Mouse (Mus musculus): Measurements from ENCODE around the gene Treh. TPM values are rescaled to one million over a fixed set of nuclear protein-coding genes. Genes with fewer than 3 reads are reported as not detected.

The Treh gene
- polyA plus RNA-seq, 1 experiment from 2014 or later = not detected

- no peak overlapping the region for H3K27ac ChIP-seq (ENCODE audit: low read depth, low read length)
- ATAC-seq (replicated peaks; ENCODE audit: low FRiP score) (peak; percentile 56; the same call in 1 of the 2 replicates), DNase-seq (ENCODE audit: low spot score) (peak; percentile 68)
- H3K9ac ChIP-seq (ENCODE audit: low read length) = no peak overlapping the region
- H3K4me2 ChIP-seq (ENCODE audit: low read depth, low read length, severe bottlenecking) = peak overlapping the region; percentile 15; the same call in 1 of the 2 replicates
- 28% methylated on average over 26 of the region's 26 CpGs for WGBS
- H3K4me3 ChIP-seq (ENCODE audit: low read depth, low read length) = peak overlapping the region; percentile 10; the same call in 1 of the 2 replicates
- peaks cover 3% of the 10 kb centered on the region; the same call in 1 of the 2 replicates for H3K4me1 ChIP-seq (replicated peaks; ENCODE audit: control insufficient read depth, insufficient read depth, low read length)
- H3K36me3 ChIP-seq (ENCODE audit: control insufficient read depth, insufficient read depth, low read length) = no peaks in the 10 kb centered on the region
- H3K9me3 ChIP-seq (ENCODE audit: control insufficient read depth, low read length) = no peaks in the 10 kb centered on the region
- H3K27me3 ChIP-seq (ENCODE audit: control insufficient read depth, insufficient read depth, low read length) = no peaks in the 10 kb centered on the region
Observed at GRCm38 (mm10) chr9:44655098-44656066, 17.7 kb upstream of the Treh start.

GRCm38 (mm10) chr9:44663706-44664105 is 9.3 kb upstream of the Treh start:
- Histone ChIP-seq H3K27me3 (ENCODE audit: control insufficient read depth, insufficient read depth, low read length) (no peaks in the 10 kb centered on the region), H3K9me3 (ENCODE audit: control insufficient read depth, low read length) (no peaks in the 10 kb centered on the region), H3K36me3 (ENCODE audit: control insufficient read depth, insufficient read depth, low read length) (no peaks in the 10 kb centered on the region), H3K4me2 (ENCODE audit: low read depth, low read length, severe bottlenecking) (no peak overlapping the region), H3K9ac (ENCODE audit: low read length) (no peak overlapping the region), H3K27ac (ENCODE audit: low read depth, low read length) (no peak overlapping the region), H3K4me1 (replicated peaks; ENCODE audit: control insufficient read depth, insufficient read depth, low read length) (no peaks in the 10 kb centered on the region), H3K4me3 (ENCODE audit: low read depth, low read length) (no peak overlapping the region)
- DNase-seq (ENCODE audit: low spot score) = no peak
- whole genome bisulfite sequencing = 91% methylated on average over 6 of the region's 6 CpGs
- ATAC-seq (replicated peaks; ENCODE audit: low FRiP score) = no peak

- H3K27me3 ChIP-seq (ENCODE audit: control insufficient read depth, insufficient read depth, low read length) = no peaks in the 10 kb centered on the region
- DNase-seq (ENCODE audit: low spot score) (no peak), ATAC-seq (replicated peaks; ENCODE audit: low FRiP score) (no peak)
- no peak overlapping the region for H3K9ac ChIP-seq (ENCODE audit: low read length)
- no peaks in the 10 kb centered on the region for H3K9me3 ChIP-seq (ENCODE audit: control insufficient read depth, low read length)
- no peak overlapping the region for H3K4me3 ChIP-seq (ENCODE audit: low read depth, low read length)
- H3K36me3 ChIP-seq (ENCODE audit: control insufficient read depth, insufficient read depth, low read length) = no peaks in the 10 kb centered on the region
- no peak overlapping the region for H3K4me2 ChIP-seq (ENCODE audit: low read depth, low read length, severe bottlenecking)
- WGBS = 94% methylated on average over 5 of the region's 5 CpGs
- no peak overlapping the region for H3K27ac ChIP-seq (ENCODE audit: low read depth, low read length)
- H3K4me1 ChIP-seq (replicated peaks; ENCODE audit: control insufficient read depth, insufficient read depth, low read length) = no peaks in the 10 kb centered on the region
Observed at GRCm38 (mm10) chr9:44671416-44671815, 1.6 kb upstream of the Treh start.

- DNase-seq (ENCODE audit: low spot score) (peak; percentile 10), ATAC-seq (replicated peaks; ENCODE audit: low FRiP score) (no peak)
- whole genome bisulfite sequencing = 61% methylated on average over 2 of the region's 2 CpGs
- Histone ChIP-seq H3K36me3 (ENCODE audit: control insufficient read depth, insufficient read depth, low read length) (no peaks in the 10 kb centered on the region), H3K27ac (ENCODE audit: low read depth, low read length) (no peak overlapping the region), H3K4me3 (ENCODE audit: low read depth, low read length) (no peak overlapping the region), H3K4me2 (ENCODE audit: low read depth, low read length, severe bottlenecking) (no peak overlapping the region), H3K4me1 (replicated peaks; ENCODE audit: control insufficient read depth, insufficient read depth, low read length) (no peaks in the 10 kb centered on the region), H3K9me3 (ENCODE audit: control insufficient read depth, low read length) (no peaks in the 10 kb centered on the region), H3K9ac (ENCODE audit: low read length) (no peak overlapping the region), H3K27me3 (ENCODE audit: control insufficient read depth, insufficient read depth, low read length) (no peaks in the 10 kb centered on the region)
Observed at GRCm38 (mm10) chr9:44672291-44672865, 655 bp upstream of the Treh start.

- no peak overlapping the region for H3K4me3 ChIP-seq (ENCODE audit: low read depth, low read length)
- H3K9me3 ChIP-seq (ENCODE audit: control insufficient read depth, low read length) = no peaks in the 10 kb centered on the region; the same call in 1 of the 2 replicates
- 87% methylated on average over 2 of the region's 2 CpGs for WGBS
- no peaks in the 10 kb centered on the region for H3K27me3 ChIP-seq (ENCODE audit: control insufficient read depth, insufficient read depth, low read length)
- ATAC-seq (replicated peaks; ENCODE audit: low FRiP score) (no peak), DNase-seq (ENCODE audit: low spot score) (peak; percentile 37)
- H3K4me1 ChIP-seq (replicated peaks; ENCODE audit: control insufficient read depth, insufficient read depth, low read length) = no peaks in the 10 kb centered on the region
- H3K9ac ChIP-seq (ENCODE audit: low read length) = no peak overlapping the region
- H3K27ac ChIP-seq (ENCODE audit: low read depth, low read length) = no peak overlapping the region
- H3K36me3 ChIP-seq (ENCODE audit: control insufficient read depth, insufficient read depth, low read length) = no peaks in the 10 kb centered on the region
- H3K4me2 ChIP-seq (ENCODE audit: low read depth, low read length, severe bottlenecking) = no peak overlapping the region
Observed at GRCm38 (mm10) chr9:44678288-44678871, 5.3 kb downstream of the Treh start.

GRCm38 (mm10) chr9:44679565-44679964 is 6.5 kb downstream of the Treh start:
- Histone ChIP-seq H3K27me3 (ENCODE audit: control insufficient read depth, insufficient read depth, low read length) (no peaks in the 10 kb centered on the region), H3K4me2 (ENCODE audit: low read depth, low read length, severe bottlenecking) (no peak overlapping the region), H3K36me3 (ENCODE audit: control insufficient read depth, insufficient read depth, low read length) (no peaks in the 10 kb centered on the region), H3K4me1 (replicated peaks; ENCODE audit: control insufficient read depth, insufficient read depth, low read length) (no peaks in the 10 kb centered on the region), H3K27ac (ENCODE audit: low read depth, low read length) (no peak overlapping the region), H3K9me3 (ENCODE audit: control insufficient read depth, low read length) (no peaks in the 10 kb centered on the region; the same call in 1 of the 2 replicates), H3K4me3 (ENCODE audit: low read depth, low read length) (no peak overlapping the region), H3K9ac (ENCODE audit: low read length) (no peak overlapping the region)
- DNase-seq (ENCODE audit: low spot score) (no peak), ATAC-seq (replicated peaks; ENCODE audit: low FRiP score) (no peak)
- 73% methylated on average over 5 of the region's 5 CpGs for WGBS

GRCm38 (mm10) chr9:44683046-44683445 is 10.0 kb downstream of the Treh start:
- H3K36me3 ChIP-seq (ENCODE audit: control insufficient read depth, insufficient read depth, low read length) = no peaks in the 10 kb centered on the region; the same call in 1 of the 2 replicates
- no peak overlapping the region for H3K4me3 ChIP-seq (ENCODE audit: low read depth, low read length)
- no peaks in the 10 kb centered on the region; the same call in 1 of the 2 replicates for H3K9me3 ChIP-seq (ENCODE audit: control insufficient read depth, low read length)
- no peak overlapping the region for H3K9ac ChIP-seq (ENCODE audit: low read length)
- no peak overlapping the region for H3K4me2 ChIP-seq (ENCODE audit: low read depth, low read length, severe bottlenecking)
- ATAC-seq (replicated peaks; ENCODE audit: low FRiP score) (no peak), DNase-seq (ENCODE audit: low spot score) (no peak)
- 85% methylated on average over 8 of the region's 8 CpGs for WGBS
- H3K27me3 ChIP-seq (ENCODE audit: control insufficient read depth, insufficient read depth, low read length) = no peaks in the 10 kb centered on the region
- peaks cover 8% of the 10 kb centered on the region; the same call in 1 of the 2 replicates for H3K4me1 ChIP-seq (replicated peaks; ENCODE audit: control insufficient read depth, insufficient read depth, low read length)
- no peak overlapping the region for H3K27ac ChIP-seq (ENCODE audit: low read depth, low read length)
